Mouse (Mus musculus): ENCODE results near the gene Zic2.
"Not testable (repeated sequence)": the region's sequence is repeated elsewhere in the genome, so short reads cannot be mapped to it uniquely, and the experiment has no call there.

The Zic2 gene

GRCm38 (mm10) chr14:122474891-122475556, at the start of gene Zic2:
Gene Zic2, plus strand, starts transcription at chr14:122475435.
- CTCF ChIA-PET: no interaction called here

- CTCF ChIA-PET: no interaction called here
These were observed 48.6 kb upstream of the Zic2 start for GRCm38 (mm10) chr14:122426529-122427203.

GRCm38 (mm10) chr14:122427204-122427560, 48.1 kb upstream of the Zic2 start:
- CTCF ChIA-PET: no interaction called here

- CTCF ChIA-PET: no interaction called here
These were observed 47.6 kb upstream of the Zic2 start for GRCm38 (mm10) chr14:122427654-122428053.

- CTCF ChIA-PET: no interaction called here
These were observed 42.7 kb upstream of the Zic2 start for GRCm38 (mm10) chr14:122432558-122432957.

GRCm38 (mm10) chr14:122434039-122434438, 41.2 kb upstream of the Zic2 start:
- CTCF ChIA-PET: no interaction called here

GRCm38 (mm10) chr14:122436850-122437249, 38.4 kb upstream of the Zic2 start:
- CTCF ChIA-PET: no interaction called here

- CTCF ChIA-PET: no interaction called here
These were observed 25.4 kb upstream of the Zic2 start for GRCm38 (mm10) chr14:122449601-122450495.

- CTCF ChIA-PET: no interaction called here
These were observed 24.5 kb upstream of the Zic2 start, which contains the start of gene Gm5089 for GRCm38 (mm10) chr14:122450496-122451382. Gene Gm5089, minus strand, starts transcription at chr14:122451115.

GRCm38 (mm10) chr14:122451551-122452145, 23.6 kb upstream of the Zic2 start:
- CTCF ChIA-PET: interaction anchor here (0.6 kb wide), 1 partner anchor 120 kb away, joined by 6 read pairs; no protein-coding TSS in a partner anchor

GRCm38 (mm10) chr14:122452701-122453387, 22.4 kb upstream of the Zic2 start:
- CTCF ChIA-PET: no interaction called here

- CTCF ChIA-PET: no interaction called here
These were observed 21.7 kb upstream of the Zic2 start for GRCm38 (mm10) chr14:122453388-122453995.

- CTCF ChIA-PET: no interaction called here
These were observed 21.1 kb upstream of the Zic2 start for GRCm38 (mm10) chr14:122453996-122454738.

- CTCF ChIA-PET: no interaction called here
These were observed 20.2 kb upstream of the Zic2 start for GRCm38 (mm10) chr14:122454901-122455561.

GRCm38 (mm10) chr14:122455562-122455958, 19.7 kb upstream of the Zic2 start:
- CTCF ChIA-PET: no interaction called here

GRCm38 (mm10) chr14:122459332-122459731, 15.9 kb upstream of the Zic2 start:
- CTCF ChIA-PET: not testable (repeated sequence)

- CTCF ChIA-PET: no interaction called here
These were observed 15.5 kb upstream of the Zic2 start for GRCm38 (mm10) chr14:122459776-122460175.

GRCm38 (mm10) chr14:122460226-122460625, 15.0 kb upstream of the Zic2 start:
- CTCF ChIA-PET: no interaction called here

- CTCF ChIA-PET: interaction anchor here (0.5 to 0.6 kb wide), 2 partner anchors 113 to 1846 kb away, joined by 3 to 8 read pairs; no protein-coding TSS in a partner anchor
These were observed 13.7 kb upstream of the Zic2 start for GRCm38 (mm10) chr14:122461500-122461899.

Measured in spleen, embryonic (tissue).